Mouse (Mus musculus): ENCODE measurements around the gene Mlkl.
"Not testable (repeated sequence)": the region's sequence is repeated elsewhere in the genome, so short reads cannot be mapped to it uniquely, and the experiment has no call there.

Mlkl gene

GRCm38 (mm10) chr8:111313961-111314360 is 24.0 kb downstream of the Mlkl start:
- DNase-seq (ENCODE audit: low read depth): not testable (repeated sequence)

GRCm38 (mm10) chr8:111312758-111313162 is 25.2 kb downstream of the Mlkl start:
- no peak for DNase-seq (ENCODE audit: low read depth)

- not testable (repeated sequence) for DNase-seq (ENCODE audit: low read depth)
These were observed 28.0 kb downstream of the Mlkl start for GRCm38 (mm10) chr8:111310006-111310405.

- DNase-seq (ENCODE audit: low read depth): no peak
These were observed 32.8 kb downstream of the Mlkl start for GRCm38 (mm10) chr8:111305031-111305730.

GRCm38 (mm10) chr8:111304359-111304758 is 33.6 kb downstream of the Mlkl start:
- no peak for DNase-seq (ENCODE audit: low read depth)

GRCm38 (mm10) chr8:111303076-111303803 is 34.7 kb downstream of the Mlkl start:
- DNase-seq (ENCODE audit: low read depth): not testable (repeated sequence)

- peak; percentile 43 for DNase-seq (ENCODE audit: low read depth)
These were observed 37.1 kb downstream of the Mlkl start for GRCm38 (mm10) chr8:111300597-111301546.

- peak; percentile 95 for DNase-seq (ENCODE audit: low read depth)
These were observed 38.0 kb downstream of the Mlkl start, which contains the start of gene Rfwd3 for GRCm38 (mm10) chr8:111299821-111300568. Gene Rfwd3, minus strand, starts transcription at chr8:111300222.

- peak; percentile 70 for DNase-seq (ENCODE audit: low read depth)
These were observed 38.6 kb downstream of the Mlkl start for GRCm38 (mm10) chr8:111299363-111299820.

GRCm38 (mm10) chr8:111298011-111298410 is 40.0 kb downstream of the Mlkl start:
- no peak for DNase-seq (ENCODE audit: low read depth)

- DNase-seq (ENCODE audit: low read depth): no peak
These were observed 46.2 kb downstream of the Mlkl start for GRCm38 (mm10) chr8:111291733-111292132.

GRCm38 (mm10) chr8:111290586-111290985 is 47.4 kb downstream of the Mlkl start:
- no peak for DNase-seq (ENCODE audit: low read depth)

- DNase-seq (ENCODE audit: low read depth): no peak
These were observed 52.4 kb downstream of the Mlkl start for GRCm38 (mm10) chr8:111285603-111286002.

GRCm38 (mm10) chr8:111282093-111282492 is 55.9 kb downstream of the Mlkl start:
- no peak for DNase-seq (ENCODE audit: low read depth)

- no peak for DNase-seq (ENCODE audit: low read depth)
These were observed 69.7 kb downstream of the Mlkl start for GRCm38 (mm10) chr8:111268277-111268676.

GRCm38 (mm10) chr8:111266161-111266560 is 71.8 kb downstream of the Mlkl start:
- not testable (repeated sequence) for DNase-seq (ENCODE audit: low read depth)

GRCm38 (mm10) chr8:111264693-111265220 is 73.2 kb downstream of the Mlkl start:
- no peak for DNase-seq (ENCODE audit: low read depth)

GRCm38 (mm10) chr8:111261981-111262381 is 76.0 kb downstream of the Mlkl start:
- DNase-seq (ENCODE audit: low read depth): no peak

All from naive thymus-derived CD4-positive, alpha-beta T cell, adult 2 months (primary cell).